Mouse (Mus musculus): ENCODE data around the gene Pla2g2c. TPM values are rescaled to one million over a fixed set of nuclear protein-coding genes. Genes with fewer than 3 reads are reported as not detected.

Gene Pla2g2c
- not detected for polyA plus RNA-seq (2017; shearing (Covaris generic))

GRCm38 (mm10) chr4:138724354-138725126, at the start of gene Pla2g2c:
Pla2g2c (plus strand) TSS chr4:138724792.
- no peak for ATAC-seq

GRCm38 (mm10) chr4:138676480-138676879, 48.1 kb upstream of the Pla2g2c start:
- no peak for ATAC-seq

GRCm38 (mm10) chr4:138677579-138677978, 47.0 kb upstream of the Pla2g2c start:
- ATAC-seq: no peak

GRCm38 (mm10) chr4:138680124-138680523, 44.5 kb upstream of the Pla2g2c start:
- no peak for ATAC-seq

GRCm38 (mm10) chr4:138682760-138683159, 41.8 kb upstream of the Pla2g2c start:
- ATAC-seq: no peak

GRCm38 (mm10) chr4:138685813-138686212, 38.8 kb upstream of the Pla2g2c start:
- no peak for ATAC-seq

- no peak for ATAC-seq
Observed at GRCm38 (mm10) chr4:138689094-138689512, 35.5 kb upstream of the Pla2g2c start.

- ATAC-seq: no peak
Observed at GRCm38 (mm10) chr4:138690561-138690960, 34.0 kb upstream of the Pla2g2c start.

GRCm38 (mm10) chr4:138691443-138692181, 33.0 kb upstream of the Pla2g2c start:
- no peak for ATAC-seq

GRCm38 (mm10) chr4:138693043-138693692, 31.4 kb upstream of the Pla2g2c start:
- ATAC-seq: no peak

GRCm38 (mm10) chr4:138696720-138697119, 27.9 kb upstream of the Pla2g2c start:
- no peak for ATAC-seq

GRCm38 (mm10) chr4:138697166-138697860, 27.3 kb upstream of the Pla2g2c start:
- ATAC-seq: no peak

GRCm38 (mm10) chr4:138698296-138698695, 26.3 kb upstream of the Pla2g2c start:
- no peak for ATAC-seq

GRCm38 (mm10) chr4:138700184-138700982, 24.2 kb upstream of the Pla2g2c start:
- no peak for ATAC-seq

- no peak for ATAC-seq
Observed at GRCm38 (mm10) chr4:138701111-138701510, 23.5 kb upstream of the Pla2g2c start.

GRCm38 (mm10) chr4:138702031-138702430, 22.6 kb upstream of the Pla2g2c start:
- ATAC-seq: no peak

GRCm38 (mm10) chr4:138702528-138702927, 22.1 kb upstream of the Pla2g2c start:
- no peak for ATAC-seq

- ATAC-seq: no peak
Observed at GRCm38 (mm10) chr4:138703591-138703990, 21.0 kb upstream of the Pla2g2c start.

GRCm38 (mm10) chr4:138704169-138704568, 20.4 kb upstream of the Pla2g2c start:
- no peak for ATAC-seq

GRCm38 (mm10) chr4:138706620-138707019, 18.0 kb upstream of the Pla2g2c start:
- no peak for ATAC-seq

GRCm38 (mm10) chr4:138708636-138709035, 16.0 kb upstream of the Pla2g2c start:
- no peak for ATAC-seq

GRCm38 (mm10) chr4:138709246-138709645, 15.3 kb upstream of the Pla2g2c start:
- ATAC-seq: no peak

All from inflammation-experienced regulatory T-cells, adult 6 months (primary cell).